Mouse (Mus musculus) adrenal gland, postnatal 25 days (tissue): Measurements from ENCODE around the gene Olfr135. TPM values are rescaled to one million over a fixed set of nuclear protein-coding genes. Genes with fewer than 3 reads are reported as not detected.

Experiments used
- DNase-seq: peaks from one replicate; pipeline ENCODE4 v3.0.0; 2021; ENCODE audit warnings: mixed read lengths
- long read RNA-seq: library from polyadenylated mRNA; stranded (forward); transcript quantifications from one replicate; pipeline ENCODE4 v2.0.0, GENCODE M21; 2021
- total RNA-seq: library from RNA; stranded (reverse); gene quantifications from 2 replicates; pipeline ENCODE4 v1.2.3, GENCODE M21; 2021

The Olfr135 gene
- total RNA-seq: not detected in 2 replicates
- long read RNA-seq: 0 reads

DNA sequence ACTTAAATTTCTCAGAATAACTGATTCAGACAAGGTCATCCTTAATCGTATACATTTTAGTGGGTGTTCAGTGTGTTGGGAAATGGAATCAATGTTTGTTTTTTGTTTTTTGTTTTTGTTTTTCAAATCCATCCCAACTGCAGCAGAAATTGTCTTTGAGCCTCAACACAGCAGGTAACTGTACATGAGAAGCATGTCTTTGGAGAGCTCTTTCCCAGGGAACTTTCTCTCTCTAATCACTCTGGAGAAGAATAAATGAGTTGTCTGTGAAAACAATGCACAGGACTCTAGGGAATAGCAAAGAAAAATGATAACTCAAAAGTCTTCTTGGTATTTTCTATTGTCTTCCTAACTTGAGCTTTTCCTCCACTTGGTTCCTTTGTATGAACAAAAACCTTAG lies at the start of gene Olfr135:
Olfr135 (plus strand) TSS at position 301 of the 400 bp plus-strand sequence.
- DNase-seq: no peak

DNA sequence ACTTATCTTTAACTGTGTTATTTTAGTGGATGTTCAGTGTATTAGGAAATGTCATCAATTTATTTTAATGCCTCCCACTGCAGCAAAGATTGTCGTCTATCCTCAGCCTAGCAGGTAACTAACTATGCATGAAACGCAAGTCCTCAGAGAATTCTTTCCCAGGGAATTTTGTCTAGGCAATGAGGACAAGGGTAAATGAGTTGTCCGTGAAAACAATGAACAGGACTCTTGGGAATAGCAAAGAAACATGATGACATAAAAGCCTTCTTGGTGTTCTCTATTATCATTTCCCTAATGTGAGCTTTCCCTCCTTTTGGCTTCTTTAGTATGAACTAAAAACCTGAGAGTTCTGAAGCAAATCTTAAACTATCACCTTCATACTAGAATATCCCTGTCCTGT lies 33.0 kb upstream of the Olfr135 start, which contains the start of gene Olfr134:
Olfr134 (plus strand) TSS at position 301 of the 400 bp plus-strand sequence.
- DNase-seq: no peak

Other genes starting within 250 kb of the Olfr135 start
- not detected in 2 replicates for gene Olfr129, start 144.3 kb upstream of the Olfr135 start, total RNA-seq
- not detected in 2 replicates for gene Olfr130, start 140.4 kb upstream of the Olfr135 start, total RNA-seq
- gene Olfr131, start 115.6 kb upstream of the Olfr135 start, total RNA-seq: not detected in 2 replicates
- not detected in 2 replicates for gene Olfr132, start 69.8 kb upstream of the Olfr135 start, total RNA-seq
- not detected in 2 replicates for gene Olfr133, start 59.1 kb upstream of the Olfr135 start, total RNA-seq
- not detected in 2 replicates for gene Olfr134, start 32.9 kb upstream of the Olfr135 start, total RNA-seq
- not detected in 2 replicates for gene Olfr138, start 56.7 kb downstream of the Olfr135 start, total RNA-seq
- not detected in 2 replicates for gene Olfr137, start 103.2 kb downstream of the Olfr135 start, total RNA-seq
- not detected in 2 replicates for gene Olfr136, start 125.5 kb downstream of the Olfr135 start, total RNA-seq
- gene Esp36, start 215.8 kb downstream of the Olfr135 start, total RNA-seq: not detected in 2 replicates